Mouse (Mus musculus): ENCODE measurements around the gene Trrap. TPM values are rescaled to one million over a fixed set of nuclear protein-coding genes. Genes with fewer than 3 reads are reported as not detected.

Trrap gene
- polyA plus RNA-seq, 1 experiment from 2014 or later: 31.5 TPM

DNA sequence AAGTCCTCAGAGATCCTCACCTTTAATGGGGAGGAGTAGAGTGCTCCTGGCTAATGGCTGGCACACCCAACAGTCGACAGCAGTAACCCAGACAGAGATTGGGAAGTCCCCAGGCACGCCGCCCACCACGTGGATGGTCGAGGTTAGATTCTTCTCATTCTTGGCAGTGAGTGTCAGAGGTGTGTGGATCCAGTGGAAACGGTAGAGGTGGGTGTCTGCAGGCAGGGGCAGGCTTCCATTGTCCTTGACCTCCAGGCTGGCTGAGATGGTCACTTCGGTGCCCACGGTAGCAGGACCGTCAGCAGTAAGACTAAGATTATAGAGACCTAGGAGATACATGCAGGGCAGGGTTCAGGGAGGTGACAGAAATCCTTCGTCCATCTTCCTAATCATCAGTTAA lies 12.3 kb upstream of the Trrap start:
- Histone ChIP-seq H3K36me3 (ENCODE audit: insufficient read depth, low read length) (no peaks in the 10 kb centered on the region), H3K9ac (replicated peaks; ENCODE audit: low read depth) (no peak overlapping the region), H3K4me3 (ENCODE audit: low read depth, low read length) (no peak overlapping the region), H3K9me3 (ENCODE audit: low read length) (no peaks in the 10 kb centered on the region), H3K4me2 (replicated peaks; ENCODE audit: low read depth, low read length) (no peak overlapping the region), H3K4me1 (ENCODE audit: insufficient read depth, low read depth, low read length) (no peaks in the 10 kb centered on the region), H3K27me3 (replicated peaks; ENCODE audit: insufficient read depth, low read length) (no peaks in the 10 kb centered on the region), H3K27ac (ENCODE audit: low read length) (no peak overlapping the region)
- 37% methylated on average over 10 of the region's 10 CpGs for WGBS
- TF ChIP-seq CTCF (IDR thresholded peaks at IDR 0.05): no peak
- TF ChIP-seq EP300 (IDR thresholded peaks at IDR 0.05): no peak
- ATAC-seq (no peak), DNase-seq (ENCODE audit: low spot score) (no peak)

DNA sequence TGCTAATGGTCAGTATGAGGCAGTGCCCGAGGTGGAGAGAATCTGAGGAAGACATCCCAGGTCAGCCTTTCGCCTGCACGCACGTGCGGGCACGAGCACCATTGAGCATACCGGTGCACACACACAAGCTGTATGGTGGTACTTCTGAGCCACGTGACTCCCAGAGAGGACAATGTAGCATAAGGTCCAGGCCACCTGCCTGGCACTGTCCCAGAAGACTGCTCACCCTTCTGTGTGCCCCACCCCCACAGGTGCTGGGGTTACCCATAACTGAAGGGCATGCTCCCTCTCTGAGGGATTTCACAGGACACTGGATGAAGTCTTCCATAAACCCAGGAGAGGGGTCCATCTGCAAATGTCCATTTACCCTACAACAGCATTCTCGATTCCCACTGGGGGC lies 10.1 kb upstream of the Trrap start:
- H3K9ac ChIP-seq (replicated peaks; ENCODE audit: low read depth): no peak overlapping the region
- no peak overlapping the region for H3K4me3 ChIP-seq (ENCODE audit: low read depth, low read length)
- no peaks in the 10 kb centered on the region for H3K36me3 ChIP-seq (ENCODE audit: insufficient read depth, low read length)
- DNase-seq (ENCODE audit: low spot score) (no peak), ATAC-seq (no peak)
- no peaks in the 10 kb centered on the region for H3K9me3 ChIP-seq (ENCODE audit: low read length)
- H3K4me2 ChIP-seq (replicated peaks; ENCODE audit: low read depth, low read length): no peak overlapping the region
- no peaks in the 10 kb centered on the region for H3K4me1 ChIP-seq (ENCODE audit: insufficient read depth, low read depth, low read length)
- H3K27ac ChIP-seq (ENCODE audit: low read length): no peak overlapping the region
- TF ChIP-seq EP300 (IDR thresholded peaks at IDR 0.05) (no peak), CTCF (IDR thresholded peaks at IDR 0.05) (no peak)
- H3K27me3 ChIP-seq (replicated peaks; ENCODE audit: insufficient read depth, low read length): peaks cover 13% of the 10 kb centered on the region; the same call in 1 of the 2 replicates
- 86% methylated on average over 9 of the region's 9 CpGs for WGBS

DNA sequence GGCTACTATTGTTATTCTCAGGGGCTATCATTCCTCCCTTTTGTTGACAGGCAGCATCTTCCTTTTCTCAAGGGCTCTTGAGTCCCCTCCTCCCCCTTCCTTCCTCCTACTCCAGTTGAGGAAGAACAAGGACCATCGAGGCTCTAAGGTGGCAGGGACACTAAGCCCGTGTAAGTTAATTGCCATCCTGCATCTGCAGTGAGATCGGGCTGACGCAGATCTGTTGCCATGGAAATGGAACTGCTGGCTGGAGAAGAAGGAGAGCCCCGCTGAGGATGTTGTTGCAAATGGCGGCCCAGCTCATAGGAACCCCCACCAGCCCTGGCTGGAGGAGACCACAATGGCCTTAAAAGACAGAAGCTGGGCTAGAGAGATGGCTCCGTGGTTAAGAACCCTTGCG lies 9.1 kb upstream of the Trrap start:
- Histone ChIP-seq H3K9ac (replicated peaks; ENCODE audit: low read depth) (no peak overlapping the region), H3K9me3 (ENCODE audit: low read length) (no peaks in the 10 kb centered on the region), H3K4me3 (ENCODE audit: low read depth, low read length) (no peak overlapping the region), H3K4me1 (ENCODE audit: insufficient read depth, low read depth, low read length) (no peaks in the 10 kb centered on the region), H3K4me2 (replicated peaks; ENCODE audit: low read depth, low read length) (no peak overlapping the region), H3K27me3 (replicated peaks; ENCODE audit: insufficient read depth, low read length) (peaks cover 13% of the 10 kb centered on the region; the same call in 1 of the 2 replicates), H3K27ac (ENCODE audit: low read length) (no peak overlapping the region), H3K36me3 (ENCODE audit: insufficient read depth, low read length) (no peaks in the 10 kb centered on the region)
- TF ChIP-seq EP300 (IDR thresholded peaks at IDR 0.05) (no peak), CTCF (IDR thresholded peaks at IDR 0.05) (no peak)
- no peak for ATAC-seq
- no peak for DNase-seq (ENCODE audit: low spot score)
- 18% methylated on average over 8 of the region's 8 CpGs for WGBS

DNA sequence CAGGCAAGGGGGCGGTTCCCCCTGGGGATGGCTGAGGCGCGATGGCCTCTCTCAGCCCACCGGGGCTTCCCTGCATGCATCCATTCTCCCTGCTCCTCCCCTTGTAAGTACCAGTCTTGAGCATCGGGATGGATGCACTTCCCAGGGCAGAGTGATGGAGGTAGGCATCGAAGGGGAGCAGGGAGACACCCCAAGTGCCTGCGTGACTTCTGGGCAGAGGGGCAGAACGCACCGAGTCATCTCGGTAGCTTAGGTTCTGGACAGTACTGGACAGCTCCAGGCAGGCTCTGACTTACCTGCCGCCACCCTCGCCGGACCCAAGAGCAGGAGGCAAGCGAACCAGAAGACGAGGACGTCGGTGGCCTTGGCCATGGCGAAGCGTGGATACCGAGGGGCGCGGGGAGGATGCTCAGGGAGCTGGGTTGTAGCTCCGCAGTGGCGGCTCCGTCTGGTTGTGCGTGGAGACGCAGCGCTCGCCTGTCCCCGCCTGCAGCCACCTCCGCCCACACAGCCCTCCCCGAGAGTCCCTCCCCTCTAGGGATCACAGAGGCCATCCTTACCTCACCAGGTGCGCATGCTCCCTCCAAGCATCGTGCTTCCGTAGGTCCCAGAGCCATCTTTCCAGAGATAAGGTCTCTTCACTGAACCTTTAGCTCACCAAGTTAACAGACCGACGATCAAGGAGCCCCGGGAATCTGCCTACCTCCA lies 6.2 kb upstream of the Trrap start, which contains the start of gene Tmem130:
TSS of gene Tmem130 (minus strand) at position 658 of the 708 bp plus-strand sequence.
- Histone ChIP-seq H3K4me2 (replicated peaks; ENCODE audit: low read depth, low read length) (no peak within 1 kb of the TSS; the same call in 1 of the 2 replicates), H3K4me3 (ENCODE audit: low read depth, low read length) (0 out of 2 replicates have a peak within 1 kb of the TSS, but pooled peaks have one; percentile 0), H3K27ac (ENCODE audit: low read length) (no peak within 1 kb of the TSS), H3K4me1 (ENCODE audit: insufficient read depth, low read depth, low read length) (no peaks in the 10 kb centered on the region), H3K9ac (replicated peaks; ENCODE audit: low read depth) (no peak within 1 kb of the TSS), H3K9me3 (ENCODE audit: low read length) (no peaks in the 10 kb centered on the region), H3K36me3 (ENCODE audit: insufficient read depth, low read length) (no peaks in the 10 kb centered on the region), H3K27me3 (replicated peaks; ENCODE audit: insufficient read depth, low read length) (peaks cover 13% of the 10 kb centered on the region; the same call in 1 of the 2 replicates)
- under 1% methylated on average over 36 of the region's 38 CpGs for WGBS
- TF ChIP-seq EP300 (IDR thresholded peaks at IDR 0.05) (no peak), CTCF (IDR thresholded peaks at IDR 0.05) (no peak)
- DNase-seq (ENCODE audit: low spot score) (no peak), ATAC-seq (no peak)

DNA sequence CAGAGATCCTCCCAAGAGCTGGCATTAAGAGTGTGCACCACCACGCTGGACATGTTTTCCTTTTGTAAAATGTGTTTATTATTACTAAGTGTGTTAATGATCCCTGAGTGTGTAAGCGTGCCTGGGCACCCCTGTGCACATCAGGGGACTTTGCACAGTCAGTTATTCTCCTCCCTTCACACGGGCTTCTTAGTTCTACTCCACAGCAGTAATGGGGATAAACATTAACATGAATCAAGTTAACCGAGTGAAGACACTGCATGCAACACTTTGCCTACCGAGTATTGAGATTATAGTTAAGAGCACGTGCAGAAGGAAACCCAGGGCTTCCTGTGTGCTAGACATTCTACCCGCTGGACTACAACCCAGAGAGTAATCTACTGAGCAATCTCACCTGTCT lies 1.5 kb upstream of the Trrap start:
- Histone ChIP-seq H3K9me3 (ENCODE audit: low read length) (no peaks in the 10 kb centered on the region), H3K4me3 (ENCODE audit: low read depth, low read length) (no peak overlapping the region), H3K4me2 (replicated peaks; ENCODE audit: low read depth, low read length) (no peak overlapping the region), H3K27me3 (replicated peaks; ENCODE audit: insufficient read depth, low read length) (peaks cover 11% of the 10 kb centered on the region; the same call in 1 of the 2 replicates), H3K4me1 (ENCODE audit: insufficient read depth, low read depth, low read length) (peaks cover 10% of the 10 kb centered on the region; the same call in 1 of the 2 replicates), H3K36me3 (ENCODE audit: insufficient read depth, low read length) (no peaks in the 10 kb centered on the region), H3K27ac (ENCODE audit: low read length) (no peak overlapping the region), H3K9ac (replicated peaks; ENCODE audit: low read depth) (no peak overlapping the region)
- TF ChIP-seq EP300 (IDR thresholded peaks at IDR 0.05) (no peak), CTCF (IDR thresholded peaks at IDR 0.05) (no peak)
- ATAC-seq (no peak), DNase-seq (ENCODE audit: low spot score) (no peak)
- 54% methylated on average over 7 of the region's 7 CpGs for WGBS

DNA sequence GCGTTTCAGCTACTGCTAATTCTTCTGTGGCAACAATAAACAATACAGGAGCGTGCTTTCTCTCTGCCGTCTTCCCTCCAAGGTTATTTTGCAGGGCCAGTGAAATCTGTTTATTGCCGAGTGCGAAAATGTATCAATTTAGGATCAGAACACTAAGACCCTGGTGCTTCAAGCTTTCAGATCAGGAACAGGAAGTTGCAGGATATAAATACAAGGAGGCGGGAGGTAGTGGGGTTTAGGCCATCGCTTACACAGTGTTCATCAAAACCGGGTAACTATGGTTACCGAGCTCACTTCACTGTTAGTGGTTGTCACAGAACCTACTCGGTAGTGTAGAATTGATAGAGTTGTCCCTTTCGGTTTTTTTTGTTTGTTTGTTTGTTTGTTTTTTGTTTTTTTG lies 886 bp upstream of the Trrap start:
- Histone ChIP-seq H3K27me3 (replicated peaks; ENCODE audit: insufficient read depth, low read length) (0 out of 2 replicates have a peak, but pooled peaks cover 5% of the 10 kb centered on the region), H3K4me3 (ENCODE audit: low read depth, low read length) (no peak overlapping the region), H3K9ac (replicated peaks; ENCODE audit: low read depth) (no peak overlapping the region), H3K27ac (ENCODE audit: low read length) (no peak overlapping the region), H3K9me3 (ENCODE audit: low read length) (no peaks in the 10 kb centered on the region), H3K4me2 (replicated peaks; ENCODE audit: low read depth, low read length) (no peak overlapping the region), H3K4me1 (ENCODE audit: insufficient read depth, low read depth, low read length) (peaks cover 10% of the 10 kb centered on the region; the same call in 1 of the 2 replicates), H3K36me3 (ENCODE audit: insufficient read depth, low read length) (no peaks in the 10 kb centered on the region; the same call in 1 of the 2 replicates)
- DNase-seq (ENCODE audit: low spot score): no peak
- 63% methylated on average over 11 of the region's 11 CpGs for WGBS
- TF ChIP-seq EP300 (IDR thresholded peaks at IDR 0.05): no peak
- TF ChIP-seq CTCF (IDR thresholded peaks at IDR 0.05): no peak
- ATAC-seq: no peak
